Mouse (Mus musculus): Measurements from ENCODE around the gene Dusp1. TPM values are rescaled to one million over a fixed set of nuclear protein-coding genes. Genes with fewer than 3 reads are reported as not detected.

The Dusp1 gene
- polyA plus RNA-seq, 1 experiment from 2014 or later, result 21.7 TPM

- no peak overlapping the region for H3K4me3 ChIP-seq
- H3K9me3 ChIP-seq (replicated peaks), result no peaks in the 10 kb centered on the region
- WGBS, result 85% methylated on average over 6 of the region's 6 CpGs
- peaks cover 31% of the 10 kb centered on the region for H3K36me3 ChIP-seq
- DNase-seq (ENCODE audit: low spot score), result no peak
- no peaks in the 10 kb centered on the region for H3K27me3 ChIP-seq (ENCODE audit: low read depth, poor library complexity, severe bottlenecking)
- peaks cover 22% of the 10 kb centered on the region for H3K4me1 ChIP-seq
- no peak overlapping the region for H3K27ac ChIP-seq (replicated peaks)
These were observed 35.0 kb upstream of the Dusp1 start for GRCm38 (mm10) chr17:26596856-26597481.

DNA sequence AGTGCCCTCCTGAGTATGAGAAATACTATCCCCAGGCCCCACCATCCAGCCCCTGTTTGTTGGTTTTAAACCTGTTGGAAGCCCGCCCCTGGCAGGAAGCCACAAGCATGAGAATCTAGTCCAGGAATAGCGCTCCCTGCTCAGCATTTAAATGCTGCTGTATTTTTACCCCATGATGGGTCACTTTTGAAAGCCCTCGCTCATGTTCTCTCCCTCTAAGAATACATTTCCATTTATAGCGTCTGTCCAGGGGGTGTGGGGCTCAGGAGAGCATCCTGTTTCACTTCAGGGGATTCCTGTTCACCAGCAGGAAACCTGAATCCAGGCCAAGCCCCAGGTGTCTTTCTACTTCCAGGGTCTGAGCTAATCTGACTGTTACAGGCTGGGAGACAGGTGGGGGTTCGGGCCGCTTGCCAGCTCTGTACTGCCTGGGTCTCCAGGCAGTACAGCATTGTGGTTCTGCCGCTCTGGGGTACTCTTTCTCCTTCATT, 34.3 kb upstream of the Dusp1 start:
- Histone ChIP-seq H3K36me3 (peaks cover 35% of the 10 kb centered on the region), H3K27me3 (ENCODE audit: low read depth, poor library complexity, severe bottlenecking) (no peaks in the 10 kb centered on the region), H3K9me3 (replicated peaks) (no peaks in the 10 kb centered on the region), H3K4me3 (no peak overlapping the region), H3K4me1 (peaks cover 15% of the 10 kb centered on the region), H3K27ac (replicated peaks) (no peak overlapping the region)
- WGBS, result 57% methylated on average over 7 of the region's 7 CpGs
- no peak for DNase-seq (ENCODE audit: low spot score)

- H3K9me3 ChIP-seq (replicated peaks), result no peaks in the 10 kb centered on the region
- DNase-seq (ENCODE audit: low spot score), result no peak
- peaks cover 40% of the 10 kb centered on the region for H3K36me3 ChIP-seq
- peaks cover 9% of the 10 kb centered on the region; the same call in 1 of the 2 replicates for H3K4me1 ChIP-seq
- no peak overlapping the region for H3K4me3 ChIP-seq
- H3K27ac ChIP-seq (replicated peaks), result 0 out of 2 replicates have a peak overlapping the region, but pooled peaks have one; percentile 3
- H3K27me3 ChIP-seq (ENCODE audit: low read depth, poor library complexity, severe bottlenecking), result no peaks in the 10 kb centered on the region
- WGBS, result 61% methylated on average over 7 of the region's 7 CpGs
These were observed 33.7 kb upstream of the Dusp1 start for GRCm38 (mm10) chr17:26595448-26596167.

- 89% methylated on average over 7 of the region's 7 CpGs for WGBS
- Histone ChIP-seq H3K27me3 (ENCODE audit: low read depth, poor library complexity, severe bottlenecking) (no peaks in the 10 kb centered on the region), H3K9me3 (replicated peaks) (no peaks in the 10 kb centered on the region), H3K4me1 (0 out of 2 replicates have a peak, but pooled peaks cover 8% of the 10 kb centered on the region), H3K27ac (replicated peaks) (0 out of 2 replicates have a peak overlapping the region, but pooled peaks have one; percentile 3), H3K4me3 (no peak overlapping the region), H3K36me3 (peaks cover 41% of the 10 kb centered on the region)
- DNase-seq (ENCODE audit: low spot score), result no peak
These were observed 33.0 kb upstream of the Dusp1 start for GRCm38 (mm10) chr17:26594958-26595357.

DNA sequence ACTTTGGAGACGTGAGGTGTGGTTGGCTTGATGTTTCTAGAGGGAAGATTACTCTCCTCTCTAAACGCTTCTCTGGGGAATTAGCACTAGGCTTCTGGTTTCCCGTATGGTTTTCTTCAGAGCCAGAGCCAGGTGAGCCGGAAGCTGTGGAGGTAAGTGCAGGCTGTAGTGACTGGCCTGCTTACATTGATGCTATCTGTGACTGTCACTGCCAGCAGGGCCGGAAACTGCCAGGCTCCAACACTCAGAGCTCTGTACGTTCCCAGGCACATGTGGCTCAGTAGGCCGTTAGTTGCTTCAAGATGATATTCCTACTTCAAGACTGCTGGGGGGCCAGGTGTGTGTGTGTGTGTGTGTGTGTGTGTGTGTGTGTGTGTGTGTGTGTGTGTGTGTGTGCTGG, 32.2 kb upstream of the Dusp1 start:
- WGBS, result 89% methylated on average over 7 of the region's 7 CpGs
- H3K27me3 ChIP-seq (ENCODE audit: low read depth, poor library complexity, severe bottlenecking), result no peaks in the 10 kb centered on the region
- H3K4me3 ChIP-seq, result no peak overlapping the region
- H3K9me3 ChIP-seq (replicated peaks), result no peaks in the 10 kb centered on the region
- H3K4me1 ChIP-seq, result 0 out of 2 replicates have a peak, but pooled peaks cover 8% of the 10 kb centered on the region
- peaks cover 41% of the 10 kb centered on the region for H3K36me3 ChIP-seq
- H3K27ac ChIP-seq (replicated peaks), result no peak overlapping the region
- no peak for DNase-seq (ENCODE audit: low spot score)

GRCm38 (mm10) chr17:26593199-26593598, 31.3 kb upstream of the Dusp1 start:
- Histone ChIP-seq H3K27ac (replicated peaks) (no peak overlapping the region), H3K27me3 (ENCODE audit: low read depth, poor library complexity, severe bottlenecking) (no peaks in the 10 kb centered on the region), H3K9me3 (replicated peaks) (no peaks in the 10 kb centered on the region), H3K4me1 (0 out of 2 replicates have a peak, but pooled peaks cover 8% of the 10 kb centered on the region), H3K4me3 (no peak overlapping the region), H3K36me3 (peaks cover 50% of the 10 kb centered on the region)
- DNase-seq (ENCODE audit: low spot score), result no peak
- WGBS, result 90% methylated on average over 5 of the region's 5 CpGs

DNA sequence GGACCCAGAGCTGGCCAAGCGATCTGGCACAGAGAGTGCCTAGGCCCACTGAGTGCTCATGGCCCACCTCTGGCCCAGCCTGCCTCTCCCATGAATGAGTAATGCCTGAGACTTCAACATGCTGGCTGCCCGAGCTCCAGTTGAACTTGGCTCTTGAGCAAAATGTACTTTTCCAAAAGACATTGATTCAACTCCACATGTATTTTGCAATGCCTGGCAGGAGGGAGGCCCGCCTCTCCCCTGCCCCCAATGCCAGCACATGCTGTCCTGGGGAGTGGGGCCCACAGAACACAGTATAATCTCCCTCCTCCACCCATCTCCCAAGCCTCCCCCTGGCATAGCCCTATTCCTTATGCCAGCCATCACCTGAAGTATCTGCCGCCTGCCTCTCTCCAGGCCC, 30.6 kb upstream of the Dusp1 start:
- WGBS, result 90% methylated on average over 4 of the region's 4 CpGs

DNA sequence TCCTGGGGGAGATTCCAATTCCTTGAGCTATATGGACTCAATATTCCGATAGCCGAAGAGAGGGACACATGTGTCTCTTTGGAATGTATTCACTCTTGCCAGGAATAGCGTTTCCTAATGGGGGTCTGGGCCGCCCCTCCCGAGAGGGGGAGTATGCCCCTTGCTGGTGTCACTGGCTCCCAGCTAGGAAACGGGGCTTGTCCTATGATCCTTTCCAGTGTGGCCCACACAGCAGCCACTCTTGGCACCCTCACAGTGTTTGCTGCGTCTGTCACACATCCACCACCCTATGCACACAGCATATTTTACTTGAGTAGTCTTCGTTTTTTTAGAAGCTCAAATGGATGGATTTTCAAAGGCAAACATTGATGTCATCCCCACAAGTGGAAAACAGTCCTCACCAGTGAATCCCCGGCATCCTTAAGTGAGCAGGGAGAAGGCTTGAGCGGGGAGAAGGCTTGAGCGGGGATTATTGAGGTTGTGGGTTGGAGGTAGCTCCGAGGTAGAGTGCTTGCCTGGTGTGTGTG, 26.1 kb upstream of the Dusp1 start:
- peaks cover 78% of the 10 kb centered on the region for H3K36me3 ChIP-seq
- no peak for DNase-seq (ENCODE audit: low spot score)
- peaks cover 17% of the 10 kb centered on the region for H3K4me1 ChIP-seq
- H3K27ac ChIP-seq (replicated peaks), result no peak overlapping the region
- H3K4me3 ChIP-seq, result no peak overlapping the region
- H3K27me3 ChIP-seq (ENCODE audit: low read depth, poor library complexity, severe bottlenecking), result no peaks in the 10 kb centered on the region
- WGBS, result 96% methylated on average over 12 of the region's 12 CpGs
- no peaks in the 10 kb centered on the region for H3K9me3 ChIP-seq (replicated peaks)

More for the DNA sequence above, 30.6 kb upstream of the Dusp1 start:
- H3K27ac ChIP-seq (replicated peaks), result no peak overlapping the region
- DNase-seq (ENCODE audit: low spot score), result no peak
- H3K9me3 ChIP-seq (replicated peaks), result no peaks in the 10 kb centered on the region
- no peaks in the 10 kb centered on the region for H3K27me3 ChIP-seq (ENCODE audit: low read depth, poor library complexity, severe bottlenecking)
- H3K4me3 ChIP-seq, result no peak overlapping the region
- 0 out of 2 replicates have a peak, but pooled peaks cover 8% of the 10 kb centered on the region for H3K4me1 ChIP-seq
- peaks cover 57% of the 10 kb centered on the region for H3K36me3 ChIP-seq

- Histone ChIP-seq H3K4me1 (peaks cover 17% of the 10 kb centered on the region), H3K4me3 (no peak overlapping the region), H3K9me3 (replicated peaks) (no peaks in the 10 kb centered on the region), H3K27me3 (ENCODE audit: low read depth, poor library complexity, severe bottlenecking) (no peaks in the 10 kb centered on the region), H3K27ac (replicated peaks) (no peak overlapping the region), H3K36me3 (peaks cover 92% of the 10 kb centered on the region)
- WGBS, result 74% methylated on average over 15 of the region's 15 CpGs
- DNase-seq (ENCODE audit: low spot score), result peak; percentile 28
These were observed 22.7 kb upstream of the Dusp1 start for GRCm38 (mm10) chr17:26584558-26585136.

GRCm38 (mm10) chr17:26584063-26584462, 22.1 kb upstream of the Dusp1 start:
- H3K4me3 ChIP-seq, result no peak overlapping the region

DNA sequence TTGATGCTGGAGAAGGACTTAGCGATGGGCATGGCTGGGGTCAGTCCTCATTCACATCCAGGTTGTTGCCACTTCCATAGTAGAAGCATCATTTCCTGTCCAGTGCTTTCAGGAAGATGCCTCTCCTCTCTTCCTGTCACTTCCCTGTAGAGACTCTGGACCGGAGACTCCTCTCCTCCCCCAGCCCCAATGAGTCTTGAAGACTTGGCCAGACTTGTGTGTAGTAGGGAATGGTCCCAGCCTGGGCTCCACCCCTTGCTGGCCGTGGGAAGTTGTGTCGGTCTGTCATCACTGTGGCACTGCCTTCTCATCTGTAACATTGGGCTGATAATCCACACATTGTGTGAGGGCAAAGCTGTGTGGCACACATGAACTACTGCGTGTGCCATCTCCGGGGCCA, 21.7 kb upstream of the Dusp1 start:
- Histone ChIP-seq H3K4me3 (no peak overlapping the region), H3K27ac (replicated peaks) (no peak overlapping the region), H3K27me3 (ENCODE audit: low read depth, poor library complexity, severe bottlenecking) (no peaks in the 10 kb centered on the region), H3K9me3 (replicated peaks) (no peaks in the 10 kb centered on the region), H3K36me3 (peaks cover 95% of the 10 kb centered on the region), H3K4me1 (peaks cover 17% of the 10 kb centered on the region)
- WGBS, result 95% methylated on average over 6 of the region's 6 CpGs
- DNase-seq (ENCODE audit: low spot score), result no peak

More at GRCm38 (mm10) chr17:26584063-26584462, 22.1 kb upstream of the Dusp1 start:
- peaks cover 17% of the 10 kb centered on the region for H3K4me1 ChIP-seq
- H3K36me3 ChIP-seq, result peaks cover 96% of the 10 kb centered on the region
- no peak for DNase-seq (ENCODE audit: low spot score)
- H3K27ac ChIP-seq (replicated peaks), result no peak overlapping the region
- 67% methylated on average over 4 of the region's 4 CpGs for WGBS
- no peaks in the 10 kb centered on the region for H3K27me3 ChIP-seq (ENCODE audit: low read depth, poor library complexity, severe bottlenecking)
- no peaks in the 10 kb centered on the region for H3K9me3 ChIP-seq (replicated peaks)

GRCm38 (mm10) chr17:26583056-26583455, 21.1 kb upstream of the Dusp1 start:
- 96% methylated on average over 9 of the region's 9 CpGs for WGBS
- peaks cover 96% of the 10 kb centered on the region for H3K36me3 ChIP-seq
- H3K27ac ChIP-seq (replicated peaks), result no peak overlapping the region
- no peak for DNase-seq (ENCODE audit: low spot score)
- H3K9me3 ChIP-seq (replicated peaks), result no peaks in the 10 kb centered on the region
- no peaks in the 10 kb centered on the region for H3K27me3 ChIP-seq (ENCODE audit: low read depth, poor library complexity, severe bottlenecking)
- no peak overlapping the region for H3K4me3 ChIP-seq
- H3K4me1 ChIP-seq, result peaks cover 17% of the 10 kb centered on the region
